Mouse (Mus musculus) intestine, embryonic 15.5 days (tissue): ENCODE data around the gene Nfkb2. TPM values are rescaled to one million over a fixed set of nuclear protein-coding genes. Genes with fewer than 3 reads are reported as not detected.
A peak's percentile ranks its signal among the peaks of the same experiment; 100 is the strongest.

ENCODE experiments used
- microRNA counts: library from miRNA; unstranded; fragments of <30 nt; microRNA quantifications from one replicate; lab custom pipeline; 2016
- polyA plus RNA-seq: library from polyadenylated mRNA; unstranded; fragments of >200 nt; fragmentation: Nextera tagmentation; extraction: Ambion mirVana; gene quantifications from 2 replicates; pipeline ENCODE4 v1.2.1, GENCODE M21; 2015

Gene Nfkb2
- polyA plus RNA-seq, 1 experiment from 2014 or later: 10.0 TPM

MicroRNA genes within 50 kb of the gene (microRNA counts, 519-probe panel; counts per million panel counts)
- microRNA mmu-miR-146b (lab: Ali Mortazavi, UCI): 2,630 counts per million, percentile 69 among the panel's probes with 10 or more counts

Other genes starting within 250 kb of the Nfkb2 start
- 99.0 and 107 TPM in 2 replicates for gene Nolc1, start 228.5 kb upstream of the Nfkb2 start, polyA plus RNA-seq
- not detected in 2 replicates for gene Elovl3, start 172.4 kb upstream of the Nfkb2 start, polyA plus RNA-seq
- not detected in 2 replicates for gene Pitx3, start 156.0 kb upstream of the Nfkb2 start, polyA plus RNA-seq
- 49.6 and 50.0 TPM in 2 replicates for gene Gbf1, start 151.8 kb upstream of the Nfkb2 start, polyA plus RNA-seq
- 34.8 and 36.2 TPM in 2 replicates for gene Psd, start 22.8 kb downstream of the Nfkb2 start, polyA plus RNA-seq
- 15.6 and 16.7 TPM in 2 replicates for gene Fbxl15, start 23.9 kb downstream of the Nfkb2 start, polyA plus RNA-seq
- gene Cuedc2, start 34.4 kb downstream of the Nfkb2 start, polyA plus RNA-seq: 126 and 138 TPM in 2 replicates
- 13.5 and 14.2 TPM in 2 replicates for gene Mfsd13a, start 36.8 kb downstream of the Nfkb2 start, polyA plus RNA-seq
- gene 2310034G01Rik, start 46.0 kb downstream of the Nfkb2 start, polyA plus RNA-seq: 1.1 and 1.7 TPM in 2 replicates
- gene Actr1a, start 91.4 kb downstream of the Nfkb2 start, polyA plus RNA-seq: 114 and 118 TPM in 2 replicates
- 20.7 and 21.4 TPM in 2 replicates for gene Sufu, start 92.6 kb downstream of the Nfkb2 start, polyA plus RNA-seq
- 16.4 and 17.3 TPM in 2 replicates for gene Trim8, start 197.4 kb downstream of the Nfkb2 start, polyA plus RNA-seq